Mouse (Mus musculus) MEL (cell line): Measurements from ENCODE around the gene Stx3. TPM values are rescaled to one million over a fixed set of nuclear protein-coding genes. Genes with fewer than 3 reads are reported as not detected.

ENCODE experiments used
- DNase-seq: peaks from one replicate; pipeline ENCODE4 v3.0.0; 2011; ENCODE audit warnings: low read depth, low spot score
- H3K27ac ChIP-seq: 2 replicates; pipeline ENCODE4 v1.5.1; 2012; ENCODE audit warnings: low read depth, mild to moderate bottlenecking, control low read depth, low read length, moderate library complexity; ENCODE audit not compliant: control insufficient read depth
- H3K27me3 ChIP-seq, 2 experiments: fragments of 150-350 bp in 1 of 2; sonication (generic) in 1 of 2; 2 replicates each; pipeline ENCODE4 v1.6.1; 2012; ENCODE audit warnings: low read length in 2 of 2, mild to moderate bottlenecking in 2 of 2, improper control_type of control experiment in 1 of 2, moderate library complexity in 1 of 2; ENCODE audit not compliant: insufficient read depth in 2 of 2, control insufficient read depth in 1 of 2
- H3K36me3 ChIP-seq, 2 experiments: 2 replicates each; pipeline ENCODE4 v1.6.1; 2012 to 2014; ENCODE audit warnings: low read length in 2 of 2, improper control_type of control experiment in 1 of 2, inconsistent platforms in 1 of 2, mild to moderate bottlenecking in 1 of 2; ENCODE audit not compliant: insufficient read depth in 2 of 2, control insufficient read depth in 1 of 2
- H3K4me1 ChIP-seq, 2 experiments: fragments of 150-350 bp in 1 of 2; sonication (generic) in 1 of 2; 2 replicates each; pipeline ENCODE4 v1.6.1; 2012; ENCODE audit warnings: low read length in 2 of 2, improper control_type of control experiment in 1 of 2, mild to moderate bottlenecking in 1 of 2; ENCODE audit not compliant: insufficient read depth in 2 of 2, control insufficient read depth in 1 of 2
- H3K4me3 ChIP-seq, 2 experiments: fragments of 150-350 bp in 1 of 2; sonication (generic) in 1 of 2; 2 replicates each; pipeline ENCODE4 v1.5.1; 2012; ENCODE audit warnings: low read depth in 2 of 2, low read length in 2 of 2, mild to moderate bottlenecking in 2 of 2, moderate library complexity in 2 of 2, control low read depth in 1 of 2, improper control_type of control experiment in 1 of 2; ENCODE audit not compliant: control insufficient read depth in 1 of 2, insufficient read depth in 1 of 2
- H3K79me2 ChIP-seq: 2 replicates; pipeline ENCODE4 v1.6.1; 2012; ENCODE audit warnings: mild to moderate bottlenecking, low read length, moderate library complexity; ENCODE audit not compliant: control insufficient read depth, poor library complexity, insufficient read depth
- H3K9ac ChIP-seq: 2 replicates; pipeline ENCODE4 v1.6.1; 2012; ENCODE audit warnings: low read depth, mild to moderate bottlenecking, control low read depth, low read length, moderate library complexity; ENCODE audit not compliant: control insufficient read depth, poor library complexity, severe bottlenecking
- H3K9me3 ChIP-seq: fragments of 150-350 bp; sonication (generic); replicated peaks from 2 replicates; pipeline ENCODE4 v1.6.1; 2012; ENCODE audit warnings: mild to moderate bottlenecking, low read length, improper control_type of control experiment, moderate library complexity; ENCODE audit not compliant: insufficient read depth
- BHLHE40 ChIP-seq: IDR thresholded peaks from 2 replicates; pipeline ENCODE4 v1.6.1; 2012; ENCODE audit warnings: low read depth, mild to moderate bottlenecking, inconsistent platforms, low read length, improper control_type of control experiment, borderline replicate concordance
- CTCF ChIP-seq, 3 experiments: IDR thresholded peaks in 2 of 3; conservative IDR thresholded peaks in 1 of 3; 2 replicates each; pipeline ENCODE4 v1.5.1; 2011 to 2012; ENCODE audit warnings: low read length in 3 of 3, low read depth in 2 of 3, mild to moderate bottlenecking in 2 of 3, improper control_type of control experiment in 1 of 3, inconsistent platforms in 1 of 3, mixed read lengths in 1 of 3, moderate library complexity in 1 of 3; ENCODE audit not compliant: control insufficient read depth in 1 of 3, insufficient read depth in 1 of 3, poor library complexity in 1 of 3, severe bottlenecking in 1 of 3
- JUND ChIP-seq: IDR thresholded peaks from 2 replicates; pipeline ENCODE4 v1.6.1; 2011; ENCODE audit warnings: low read depth, mild to moderate bottlenecking, improper control_type of control experiment, low read length
- KAT2A ChIP-seq: conservative IDR thresholded peaks from 2 replicates; pipeline ENCODE4 v1.6.1; 2012; ENCODE audit warnings: low read depth, low read length, improper control_type of control experiment, inconsistent platforms
- MAFK ChIP-seq: IDR thresholded peaks from 2 replicates; pipeline ENCODE4 v1.6.1; 2011; ENCODE audit warnings: low read depth, mild to moderate bottlenecking, low read length, improper control_type of control experiment, borderline replicate concordance
- MAX ChIP-seq: IDR thresholded peaks from 2 replicates; pipeline ENCODE4 v1.6.1; 2011; ENCODE audit warnings: low read length, improper control_type of control experiment
- MXI1 ChIP-seq: IDR thresholded peaks from 2 replicates; pipeline ENCODE4 v1.6.1; 2011; ENCODE audit warnings: mild to moderate bottlenecking, low read depth, low read length, improper control_type of control experiment
- POLR2AphosphoS2 ChIP-seq: IDR thresholded peaks from 2 replicates; pipeline ENCODE4 v1.6.1; 2011; ENCODE audit warnings: low read length, improper control_type of control experiment
- RAD21 ChIP-seq: IDR thresholded peaks from 2 replicates; pipeline ENCODE4 v1.6.1; 2011; ENCODE audit warnings: mild to moderate bottlenecking, low read depth, low read length, improper control_type of control experiment
- RCOR1 ChIP-seq: IDR thresholded peaks from 2 replicates; pipeline ENCODE4 v1.6.1; 2012; ENCODE audit warnings: low read depth, mild to moderate bottlenecking, inconsistent platforms, low read length, improper control_type of control experiment
- SMC3 ChIP-seq: IDR thresholded peaks from 2 replicates; pipeline ENCODE4 v1.6.1; 2011; ENCODE audit warnings: low read depth, low read length, improper control_type of control experiment
- TBP ChIP-seq: IDR thresholded peaks from 2 replicates; pipeline ENCODE4 v1.8.0; 2011; ENCODE audit warnings: low read depth, low read length, improper control_type of control experiment
- TCF12 ChIP-seq: IDR thresholded peaks from 2 replicates; pipeline ENCODE4 v1.6.1; 2014; ENCODE audit warnings: low read depth, mild to moderate bottlenecking, inconsistent platforms, low read length, improper control_type of control experiment, moderate library complexity
- UBTF ChIP-seq: IDR thresholded peaks from 2 replicates; pipeline ENCODE4 v1.6.1; 2012; ENCODE audit warnings: low read depth, mild to moderate bottlenecking, inconsistent platforms, low read length, improper control_type of control experiment, moderate library complexity, borderline replicate concordance; ENCODE audit not compliant: insufficient read depth
- ZC3H11A ChIP-seq: IDR thresholded peaks from 2 replicates; pipeline ENCODE4 v1.6.1; 2012; ENCODE audit warnings: low read depth, mild to moderate bottlenecking, inconsistent platforms, low read length, improper control_type of control experiment
- ZNF384 ChIP-seq: IDR thresholded peaks from 2 replicates; pipeline ENCODE4 v1.6.1; 2012; ENCODE audit warnings: low read depth, mild to moderate bottlenecking, inconsistent platforms, low read length, improper control_type of control experiment
- polyA plus RNA-seq, 2 experiments: library from polyadenylated mRNA; stranded (reverse) in 1 of 2; unstranded in 1 of 2; fragments of >175 nt in 1 of 2; fragments of >200 nt in 1 of 2; gene quantifications; 2 replicates each; pipeline versions ENCODE4 v1.2.1 to v1.2.4; 2012; ENCODE audit warnings: low replicate concordance in 2 of 2, low read depth in 1 of 2; ENCODE audit not compliant: insufficient read length in 2 of 2, insufficient read depth in 1 of 2, missing spikeins in 1 of 2
- total RNA-seq: library from RNA; depleted of rRNA; stranded (reverse); fragments of 300-350 nt; gene quantifications from 2 replicates; pipeline ENCODE4 v1.2.3, GENCODE M21; 2012

Gene Stx3
- total and polyA plus RNA-seq, 3 experiments, result 0.73 to 3.0 TPM; not detected in 1

- no peaks in the 10 kb centered on the region; a peak in 1 of 4 replicates for H3K27me3 ChIP-seq
- DNase-seq, result no peak
- H3K9ac ChIP-seq, result no peak overlapping the region
Observed at GRCm38 (mm10) chr19:11820211-11820610, 1.0 kb upstream of the Stx3 start.

GRCm38 (mm10) chr19:11819800-11820199, 597 bp upstream of the Stx3 start:
- H3K79me2 ChIP-seq, result no peaks in the 10 kb centered on the region
- no peaks in the 10 kb centered on the region for H3K36me3 ChIP-seq
- no peak overlapping the region for H3K9ac ChIP-seq
- TF ChIP-seq MAFK (no peak), KAT2A (no peak), ZNF384 (no peak), RAD21 (peak; percentile 2; the same call in 1 of the 2 replicates), SMC3 (peak; percentile 48), RCOR1 (no peak), MAX (no peak), POLR2AphosphoS2 (no peak), MXI1 (no peak), CTCF (IDR thresholded peaks at IDR 0.05 in 2 of 3, conservative IDR thresholded peaks at IDR 0.05 in 1 of 3; ENCODE audit: control insufficient read depth in 1 of 3, insufficient read depth in 1 of 3, low read depth in 2 of 3, low read length in 3 of 3, poor library complexity in 1 of 3, severe bottlenecking in 1 of 3) (peak in 2 of 3 experiments; percentile 35 to 46; a peak in 5 of 6 replicates)
- TF ChIP-seq, all 39 proteins: peak for 3
- DNase-seq, result peak; percentile 22
- Histone ChIP-seq H3K4me1 (peaks cover 0 to 2% of the 10 kb centered on the region in 2 experiments; a peak in 1 of 4 replicates), H3K27me3 (no peaks in the 10 kb centered on the region; a peak in 1 of 4 replicates), H3K9me3 (no peaks in the 10 kb centered on the region), H3K4me3 (no peak overlapping the region), H3K27ac (no peak overlapping the region)

More at GRCm38 (mm10) chr19:11820211-11820610, 1.0 kb upstream of the Stx3 start:
- H3K36me3 ChIP-seq, result no peaks in the 10 kb centered on the region
- no peak overlapping the region for H3K4me3 ChIP-seq
- TF ChIP-seq RAD21, result 0 out of 2 replicates have a peak, but pooled peaks have one; percentile 0
- TF ChIP-seq CTCF (IDR thresholded peaks at IDR 0.05 in 2 of 3, conservative IDR thresholded peaks at IDR 0.05 in 1 of 3; ENCODE audit: control insufficient read depth in 1 of 3, insufficient read depth in 1 of 3, low read depth in 2 of 3, low read length in 3 of 3, poor library complexity in 1 of 3, severe bottlenecking in 1 of 3), result peak in 1 of 3 experiments; percentile 7; a peak in 1 of 6 replicates
- TF ChIP-seq BHLHE40, result no peak
- TF ChIP-seq, all 39 proteins: peak for 2
- Histone ChIP-seq H3K4me1 (peaks cover 0 to 2% of the 10 kb centered on the region in 2 experiments; a peak in 1 of 4 replicates), H3K9me3 (no peaks in the 10 kb centered on the region), H3K27ac (no peak overlapping the region), H3K79me2 (no peaks in the 10 kb centered on the region)

- DNase-seq, result no peak
- Histone ChIP-seq H3K79me2 (no peaks in the 10 kb centered on the region), H3K27me3 (no peaks in the 10 kb centered on the region; a peak in 1 of 4 replicates), H3K9ac (no peak overlapping the region), H3K9me3 (no peaks in the 10 kb centered on the region), H3K4me3 (no peak overlapping the region), H3K27ac (no peak overlapping the region), H3K4me1 (peaks cover 0 to 2% of the 10 kb centered on the region in 2 experiments; a peak in 1 of 4 replicates), H3K36me3 (no peaks in the 10 kb centered on the region)
- TF ChIP-seq UBTF (no peak), ZC3H11A (no peak), TCF12 (no peak), TBP (no peak), JUND (no peak)
Observed at GRCm38 (mm10) chr19:11818199-11819142, 732 bp downstream of the Stx3 start.
